Mouse (Mus musculus): Measurements from ENCODE around the gene Gm7137. TPM values are rescaled to one million over a fixed set of nuclear protein-coding genes. Genes with fewer than 3 reads are reported as not detected.
"Not testable (repeated sequence)": the region's sequence is repeated elsewhere in the genome, so short reads cannot be mapped to it uniquely, and the experiment has no call there.

Gene Gm7137
- polyA plus RNA-seq, 1 experiment from 2014 or later, result not detected

- 42% methylated on average over 5 of the region's 5 CpGs for WGBS
- not testable (repeated sequence) for H3K4me2 ChIP-seq; H3K9ac ChIP-seq; H3K9me3 ChIP-seq (replicated peaks); H3K36me3 ChIP-seq (ENCODE audit: poor library complexity, severe bottlenecking); ATAC-seq; H3K4me3 ChIP-seq; H3K27me3 ChIP-seq; H3K4me1 ChIP-seq
- peak within 1 kb of the TSS; percentile 19; the same call in 1 of the 2 replicates for H3K27ac ChIP-seq
Observed at GRCm38 (mm10) chr10:77741924-77742688, 45.9 kb downstream of the Gm7137 start, which contains the start of gene Gm18596. Gene Gm18596, minus strand, starts transcription at chr10:77742638.

DNA sequence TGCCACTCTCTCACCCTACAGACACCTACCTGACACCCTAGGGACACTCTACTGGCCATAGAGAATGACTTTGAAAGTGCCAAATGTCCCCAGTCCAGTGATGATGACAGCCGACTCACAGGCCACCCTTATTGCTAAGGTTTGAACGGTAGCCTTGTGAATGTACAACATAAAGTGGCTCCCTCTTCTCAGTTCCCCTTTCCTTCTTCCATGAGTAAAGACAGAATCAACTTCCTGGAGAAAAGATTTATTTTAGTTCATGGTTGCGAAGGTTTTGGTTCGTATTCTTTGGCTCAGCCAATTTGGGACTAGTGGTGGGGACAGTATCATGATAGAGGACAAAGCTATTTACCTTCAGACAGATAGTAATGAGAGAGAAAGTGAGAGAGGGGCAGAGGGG is 49.1 kb downstream of the Gm7137 start:
- H3K4me2 ChIP-seq, result no peak overlapping the region
- no peak overlapping the region for H3K4me3 ChIP-seq
- H3K9ac ChIP-seq, result no peak overlapping the region
- ATAC-seq, result no peak
- no peaks in the 10 kb centered on the region for H3K4me1 ChIP-seq
- no peak overlapping the region for H3K27ac ChIP-seq
- 97% methylated on average over 4 of the region's 4 CpGs for WGBS
- H3K9me3 ChIP-seq (replicated peaks), result no peaks in the 10 kb centered on the region; the same call in 1 of the 2 replicates
- H3K36me3 ChIP-seq (ENCODE audit: poor library complexity, severe bottlenecking), result no peaks in the 10 kb centered on the region
- H3K27me3 ChIP-seq, result no peaks in the 10 kb centered on the region

Other genes starting within 250 kb of the Gm7137 start
- gene Pttg1ip, start 206.5 kb downstream of the Gm7137 start, polyA plus RNA-seq (2015; fragmentation: Nextera tagmentation; extraction: Ambion mirVana), result 57.8 and 63.6 TPM in 2 replicates
- gene Sumo3, start 182.1 kb downstream of the Gm7137 start, polyA plus RNA-seq (2015; fragmentation: Nextera tagmentation; extraction: Ambion mirVana), result 329 and 347 TPM in 2 replicates
- 2.3 TPM in 1 of 2 replicates, not detected in the other for gene Gm49325, start 182.0 kb downstream of the Gm7137 start, polyA plus RNA-seq (2015; fragmentation: Nextera tagmentation; extraction: Ambion mirVana)
- 103 and 115 TPM in 2 replicates for gene Ube2g2, start 165.9 kb downstream of the Gm7137 start, polyA plus RNA-seq (2015; fragmentation: Nextera tagmentation; extraction: Ambion mirVana)
- gene Tspear, start 101.6 kb downstream of the Gm7137 start, polyA plus RNA-seq (2015; fragmentation: Nextera tagmentation; extraction: Ambion mirVana), result 0.64 and 0.65 TPM in 2 replicates
- gene Gm19402, start 97.4 kb downstream of the Gm7137 start, polyA plus RNA-seq (2015; fragmentation: Nextera tagmentation; extraction: Ambion mirVana), result not detected in 2 replicates
- gene Gm9508, start 91.0 kb downstream of the Gm7137 start, polyA plus RNA-seq (2015; fragmentation: Nextera tagmentation; extraction: Ambion mirVana), result not detected in 2 replicates
- not detected in 2 replicates for gene Gm10272, start 81.6 kb downstream of the Gm7137 start, polyA plus RNA-seq (2015; fragmentation: Nextera tagmentation; extraction: Ambion mirVana)
- gene Gm10024, start 76.7 kb downstream of the Gm7137 start, polyA plus RNA-seq (2015; fragmentation: Nextera tagmentation; extraction: Ambion mirVana), result not detected in 2 replicates
- not detected in 2 replicates for gene Gm10142, start 72.4 kb downstream of the Gm7137 start, polyA plus RNA-seq (2015; fragmentation: Nextera tagmentation; extraction: Ambion mirVana)
- not detected in 2 replicates for gene Krtap12-1, start 67.6 kb downstream of the Gm7137 start, polyA plus RNA-seq (2015; fragmentation: Nextera tagmentation; extraction: Ambion mirVana)
- gene Gm10100, start 61.7 kb downstream of the Gm7137 start, polyA plus RNA-seq (2015; fragmentation: Nextera tagmentation; extraction: Ambion mirVana), result not detected in 2 replicates
- not detected in 2 replicates for gene Gm18596, start 45.6 kb downstream of the Gm7137 start, polyA plus RNA-seq (2015; fragmentation: Nextera tagmentation; extraction: Ambion mirVana)
- gene Gm9736, start 36.8 kb downstream of the Gm7137 start, polyA plus RNA-seq (2015; fragmentation: Nextera tagmentation; extraction: Ambion mirVana), result not detected in 2 replicates
- gene Gm3233, start 28.5 kb downstream of the Gm7137 start, polyA plus RNA-seq (2015; fragmentation: Nextera tagmentation; extraction: Ambion mirVana), result not detected in 2 replicates
- gene Gm3238, start 16.9 kb downstream of the Gm7137 start, polyA plus RNA-seq (2015; fragmentation: Nextera tagmentation; extraction: Ambion mirVana), result not detected in 2 replicates
- not detected in 2 replicates for gene Gm7138, start 11.3 kb downstream of the Gm7137 start, polyA plus RNA-seq (2015; fragmentation: Nextera tagmentation; extraction: Ambion mirVana)
- gene Gm3250, start 5.7 kb downstream of the Gm7137 start, polyA plus RNA-seq (2015; fragmentation: Nextera tagmentation; extraction: Ambion mirVana), result not detected in 2 replicates
- not detected in 2 replicates for gene Gm9639, start 6.9 kb upstream of the Gm7137 start, polyA plus RNA-seq (2015; fragmentation: Nextera tagmentation; extraction: Ambion mirVana)
- gene Gm19668, start 10.9 kb upstream of the Gm7137 start, polyA plus RNA-seq (2015; fragmentation: Nextera tagmentation; extraction: Ambion mirVana), result not detected in 2 replicates
- gene Gm9507, start 23.6 kb upstream of the Gm7137 start, polyA plus RNA-seq (2015; fragmentation: Nextera tagmentation; extraction: Ambion mirVana), result not detected in 2 replicates
- not detected in 2 replicates for gene Gm2696, start 26.5 kb upstream of the Gm7137 start, polyA plus RNA-seq (2015; fragmentation: Nextera tagmentation; extraction: Ambion mirVana)
- gene Krtap10-4, start 38.9 kb upstream of the Gm7137 start, polyA plus RNA-seq (2015; fragmentation: Nextera tagmentation; extraction: Ambion mirVana), result not detected in 2 replicates
- gene Krtap10-10, start 47.7 kb upstream of the Gm7137 start, polyA plus RNA-seq (2015; fragmentation: Nextera tagmentation; extraction: Ambion mirVana), result not detected in 2 replicates
- gene Gm36176, start 58.6 kb upstream of the Gm7137 start, polyA plus RNA-seq (2015; fragmentation: Nextera tagmentation; extraction: Ambion mirVana), result not detected in 2 replicates
- not detected in 2 replicates for gene Gm10318, start 64.7 kb upstream of the Gm7137 start, polyA plus RNA-seq (2015; fragmentation: Nextera tagmentation; extraction: Ambion mirVana)
- gene Gm3285, start 73.8 kb upstream of the Gm7137 start, polyA plus RNA-seq (2015; fragmentation: Nextera tagmentation; extraction: Ambion mirVana), result not detected in 2 replicates
- 4.7 and 6.8 TPM in 2 replicates for gene Lrrc3, start 114.3 kb upstream of the Gm7137 start, polyA plus RNA-seq (2015; fragmentation: Nextera tagmentation; extraction: Ambion mirVana)
- gene Trpm2, start 182.4 kb upstream of the Gm7137 start, polyA plus RNA-seq (2015; fragmentation: Nextera tagmentation; extraction: Ambion mirVana), result 1.4 and 1.6 TPM in 2 replicates
- 26.7 and 36.1 TPM in 2 replicates for gene 1810043G02Rik, start 190.3 kb upstream of the Gm7137 start, polyA plus RNA-seq (2015; fragmentation: Nextera tagmentation; extraction: Ambion mirVana)
- gene Pfkl, start 221.9 kb upstream of the Gm7137 start, polyA plus RNA-seq (2015; fragmentation: Nextera tagmentation; extraction: Ambion mirVana), result 98.0 and 114 TPM in 2 replicates

Measured in forebrain, embryonic 13.5 days (tissue).